Mouse (Mus musculus) intestine, postnatal 0 days (tissue): ENCODE measurements around the gene Rnf141. TPM values are rescaled to one million over a fixed set of nuclear protein-coding genes. Genes with fewer than 3 reads are reported as not detected.
A peak's percentile ranks its signal among the peaks of the same experiment; 100 is the strongest.

Source experiments
- ATAC-seq: fragments of 200-750 bp; cut with Nextera tagmentation; 2 replicates; pipeline ENCODE4 v1.8.0; 2017; ENCODE audit warnings: mild to moderate bottlenecking, moderate TSS enrichment, moderate library complexity
- H3K27ac ChIP-seq: fragments of 300-500 bp; sonication (generic); 2 replicates; pipeline ENCODE4 v1.5.1; 2014; ENCODE audit warnings: mild to moderate bottlenecking, low read depth, low read length, moderate library complexity
- H3K27me3 ChIP-seq: fragments of 300-500 bp; sonication (generic); replicated peaks from 2 replicates; pipeline ENCODE4 v1.6.1; 2014; ENCODE audit warnings: low read length, mixed read lengths; ENCODE audit not compliant: control insufficient read depth, insufficient read depth
- H3K36me3 ChIP-seq: fragments of 300-500 bp; sonication (generic); 2 replicates; pipeline ENCODE4 v1.6.1; 2014; ENCODE audit warnings: mild to moderate bottlenecking, moderate library complexity; ENCODE audit not compliant: control insufficient read depth, insufficient read depth
- H3K4me1 ChIP-seq: fragments of 300-500 bp; sonication (generic); replicated peaks from 2 replicates; pipeline ENCODE4 v1.6.1; 2014; ENCODE audit warnings: antibody characterized with exemption, low read length, mixed read lengths; ENCODE audit not compliant: control insufficient read depth, insufficient read depth
- H3K4me2 ChIP-seq: fragments of 300-500 bp; sonication (generic); replicated peaks from 2 replicates; pipeline ENCODE4 v1.6.1; 2014; ENCODE audit warnings: low read depth, mild to moderate bottlenecking, moderate library complexity
- H3K4me3 ChIP-seq: fragments of 300-500 bp; sonication (generic); 2 replicates; pipeline ENCODE4 v1.5.1; 2014; ENCODE audit warnings: low read depth, low read length
- H3K9ac ChIP-seq: fragments of 300-500 bp; sonication (generic); 2 replicates; pipeline ENCODE4 v1.6.1; 2014; ENCODE audit warnings: mild to moderate bottlenecking, low read depth, low read length
- H3K9me3 ChIP-seq: fragments of 300-500 bp; sonication (generic); 2 replicates; pipeline ENCODE4 v1.6.1; 2016; ENCODE audit warnings: mixed run types; ENCODE audit not compliant: control insufficient read depth
- CTCF ChIP-seq: sonication (generic); IDR thresholded peaks from 2 replicates; pipeline ENCODE4 v1.5.1; 2016; ENCODE audit warnings: low read depth, mild to moderate bottlenecking, control low read depth, antibody characterized with exemption, moderate library complexity
- WGBS: fragments of 180-500 bp; shearing (Covaris S2); extraction: QIAGEN DNeasy Blood & Tissue Kit; methylation state at CpG from one replicate; pipeline ENCODE4 v1.1.7; 2014; 5-methylcytosine and 5-hydroxymethylcytosine counted together
- polyA plus RNA-seq: library from polyadenylated mRNA; unstranded; fragments of >200 nt; fragmentation: Nextera tagmentation; extraction: Ambion mirVana; gene quantifications from 2 replicates; pipeline ENCODE4 v1.2.1, GENCODE M21; 2015

The Rnf141 gene
- polyA plus RNA-seq, 1 experiment from 2014 or later: 31.0 TPM

GRCm38 (mm10) chr7:110807460-110808030, 36.7 kb downstream of the Rnf141 start:
- no peak for ATAC-seq
- Histone ChIP-seq H3K9me3 (no peaks in the 10 kb centered on the region), H3K4me3 (no peak overlapping the region), H3K27ac (no peak overlapping the region), H3K9ac (no peak overlapping the region), H3K36me3 (peaks cover 13% of the 10 kb centered on the region; the same call in 1 of the 2 replicates), H3K27me3 (no peaks in the 10 kb centered on the region), H3K4me1 (no peaks in the 10 kb centered on the region), H3K4me2 (no peak overlapping the region)
- no peak for TF ChIP-seq CTCF
- WGBS: 85% methylated on average over 13 of the region's 13 CpGs

- ATAC-seq: no peak
Observed at GRCm38 (mm10) chr7:110804266-110804665, 40.0 kb downstream of the Rnf141 start.

GRCm38 (mm10) chr7:110803131-110803530, 41.1 kb downstream of the Rnf141 start:
- Histone ChIP-seq H3K9me3 (no peaks in the 10 kb centered on the region), H3K36me3 (peaks cover 4% of the 10 kb centered on the region; the same call in 1 of the 2 replicates), H3K4me1 (no peaks in the 10 kb centered on the region), H3K4me2 (no peak overlapping the region), H3K4me3 (no peak overlapping the region), H3K27me3 (no peaks in the 10 kb centered on the region), H3K9ac (no peak overlapping the region), H3K27ac (no peak overlapping the region)
- WGBS: 97% methylated on average over 10 of the region's 10 CpGs
- TF ChIP-seq CTCF: no peak
- no peak for ATAC-seq

More at GRCm38 (mm10) chr7:110804266-110804665, 40.0 kb downstream of the Rnf141 start:
- Histone ChIP-seq H3K36me3 (peaks cover 4% of the 10 kb centered on the region; the same call in 1 of the 2 replicates), H3K4me2 (no peak overlapping the region), H3K4me1 (no peaks in the 10 kb centered on the region), H3K9me3 (no peaks in the 10 kb centered on the region), H3K27me3 (no peaks in the 10 kb centered on the region), H3K27ac (no peak overlapping the region), H3K9ac (no peak overlapping the region), H3K4me3 (no peak overlapping the region)
- no peak for TF ChIP-seq CTCF
- WGBS: 67% methylated on average over 3 of the region's 3 CpGs

GRCm38 (mm10) chr7:110801028-110801427, 43.2 kb downstream of the Rnf141 start:
- under 1% methylated on average over 4 of the region's 4 CpGs for WGBS
- no peaks in the 10 kb centered on the region for H3K27me3 ChIP-seq
- peak; percentile 96 for TF ChIP-seq CTCF
- H3K36me3 ChIP-seq: peaks cover 4% of the 10 kb centered on the region; the same call in 1 of the 2 replicates
- H3K27ac ChIP-seq: no peak overlapping the region
- no peak overlapping the region for H3K9ac ChIP-seq
- ATAC-seq: no peak
- 0 out of 2 replicates have a peak, but pooled peaks cover 3% of the 10 kb centered on the region for H3K4me1 ChIP-seq
- H3K4me2 ChIP-seq: no peak overlapping the region
- H3K9me3 ChIP-seq: no peaks in the 10 kb centered on the region
- no peak overlapping the region for H3K4me3 ChIP-seq

- ATAC-seq: no peak
- 0 out of 2 replicates have a peak, but pooled peaks cover 8% of the 10 kb centered on the region for H3K4me1 ChIP-seq
- no peaks in the 10 kb centered on the region; the same call in 1 of the 2 replicates for H3K36me3 ChIP-seq
Observed at GRCm38 (mm10) chr7:110797722-110798409, 46.4 kb downstream of the Rnf141 start.

GRCm38 (mm10) chr7:110796367-110797051, 47.7 kb downstream of the Rnf141 start:
- Histone ChIP-seq H3K4me1 (0 out of 2 replicates have a peak, but pooled peaks cover 15% of the 10 kb centered on the region), H3K4me2 (no peak overlapping the region), H3K27ac (no peak overlapping the region), H3K9me3 (no peaks in the 10 kb centered on the region), H3K9ac (no peak overlapping the region), H3K27me3 (no peaks in the 10 kb centered on the region), H3K36me3 (no peaks in the 10 kb centered on the region; the same call in 1 of the 2 replicates), H3K4me3 (no peak overlapping the region)
- ATAC-seq: no peak
- no peak for TF ChIP-seq CTCF
- 61% methylated on average over 12 of the region's 12 CpGs for WGBS

More at GRCm38 (mm10) chr7:110797722-110798409, 46.4 kb downstream of the Rnf141 start:
- TF ChIP-seq CTCF: no peak
- no peak overlapping the region for H3K27ac ChIP-seq
- H3K9ac ChIP-seq: no peak overlapping the region
- no peak overlapping the region for H3K4me3 ChIP-seq
- no peak overlapping the region for H3K4me2 ChIP-seq
- WGBS: 80% methylated on average over 11 of the region's 11 CpGs
- H3K9me3 ChIP-seq: no peaks in the 10 kb centered on the region
- H3K27me3 ChIP-seq: no peaks in the 10 kb centered on the region
